In genomic region chr11:120354304-120355276, GRCm38 (mm10) we compare ENCODE assay signal across 8 mouse cellular contexts. TPM values are rescaled to one million over a fixed set of nuclear protein-coding genes. Genes with fewer than 3 reads are reported as not detected.
DNase-seq lines count a peak whose midpoint lies in the region; ATAC-seq and TF ChIP-seq lines count a peak whose summit lies in the region.

No protein-coding gene starts in this region.

- peaks cover 16% of the 10 kb centered on the region for H3K4me1 ChIP-seq in heart, adult 2 months (ENCODE audit: control insufficient read depth, insufficient read depth, low read length)
- peaks cover 20% of the 10 kb centered on the region for H3K4me1 ChIP-seq in stomach, postnatal 0 days (replicated peaks; ENCODE audit: control insufficient read depth, insufficient read depth)
- H3K4me1 ChIP-seq in hindbrain, embryonic 14.5 days (replicated peaks; ENCODE audit: control insufficient read depth, insufficient read depth, low read length) = peaks cover 48% of the 10 kb centered on the region

- WGBS in heart, adult 2 months = 76% methylated on average over 17 of the region's 17 CpGs
- WGBS in stomach, postnatal 0 days = 79% methylated on average over 17 of the region's 17 CpGs
- WGBS in hindbrain, embryonic 14.5 days = 92% methylated on average over 17 of the region's 17 CpGs

- DNase-seq in heart, adult 2 months = peak in 1 of 2 experiments; percentile 25
- no peak for DNase-seq in heart, postnatal 10 days
- peak; percentile 5 for DNase-seq in right cerebral cortex, postnatal 14 days
- no peak for DNase-seq in right cerebral cortex, adult 18-20 months
- DNase-seq in gastrocnemius, postnatal 4 days (ENCODE audit: low spot score in 2 of 2) = peak; percentile 5 to 13
- DNase-seq in stomach, postnatal 0 days (ENCODE audit: low spot score) = peak; percentile 44
- DNase-seq in ovary, adult 18-20 months (ENCODE audit: low spot score) = no peak
- no peak for DNase-seq in hindbrain, embryonic 14.5 days (ENCODE audit: low spot score)

- H3K4me2 ChIP-seq in stomach, postnatal 0 days (replicated peaks; ENCODE audit: low read depth) = no peak overlapping the region
- H3K4me2 ChIP-seq in hindbrain, embryonic 14.5 days (replicated peaks) = no peak overlapping the region

- no peaks in the 10 kb centered on the region for H3K79me2 ChIP-seq in heart, adult 2 months (replicated peaks; ENCODE audit: control insufficient read depth, insufficient read depth, low read length)

- no peak for TF ChIP-seq EP300 in heart, adult 2 months (IDR thresholded peaks at IDR 0.05; ENCODE audit: insufficient read depth, low read depth, low read length)
- no peak for TF ChIP-seq EP300 in stomach, postnatal 0 days (optimal IDR thresholded peaks at IDR 0.05)

- H3K27me3 ChIP-seq in heart, adult 2 months (ENCODE audit: control insufficient read depth, insufficient read depth, low read length) = no peaks in the 10 kb centered on the region
- no peaks in the 10 kb centered on the region for H3K27me3 ChIP-seq in stomach, postnatal 0 days (ENCODE audit: control insufficient read depth, insufficient read depth, low read length)
- H3K27me3 ChIP-seq in hindbrain, embryonic 14.5 days (ENCODE audit: control insufficient read depth, insufficient read depth, low read length) = no peaks in the 10 kb centered on the region

- no peak for TF ChIP-seq POLR2A in heart, adult 2 months (IDR thresholded peaks at IDR 0.05; ENCODE audit: insufficient read depth, low read depth, low read length)

- H3K4me3 ChIP-seq in heart, adult 2 months = no peak overlapping the region
- no peak overlapping the region for H3K4me3 ChIP-seq in stomach, postnatal 0 days (ENCODE audit: low read depth, low read length)
- H3K4me3 ChIP-seq in hindbrain, embryonic 14.5 days (replicated peaks; ENCODE audit: low read length) = no peak overlapping the region

- H3K9me3 ChIP-seq in stomach, postnatal 0 days (ENCODE audit: control insufficient read depth, low read length) = no peaks in the 10 kb centered on the region
- H3K9me3 ChIP-seq in hindbrain, embryonic 14.5 days (ENCODE audit: control insufficient read depth, low read length) = no peaks in the 10 kb centered on the region

- no peak overlapping the region for H3K9ac ChIP-seq in heart, adult 2 months (ENCODE audit: low read depth, low read length)
- H3K9ac ChIP-seq in stomach, postnatal 0 days (ENCODE audit: low read length) = no peak overlapping the region
- H3K9ac ChIP-seq in hindbrain, embryonic 14.5 days = no peak overlapping the region

- no peak for ATAC-seq in stomach, postnatal 0 days (ENCODE audit: low FRiP score, low TSS enrichment)
- ATAC-seq in hindbrain, embryonic 14.5 days (ENCODE audit: low FRiP score) = no peak

- no peak for TF ChIP-seq CTCF in heart, adult 2 months (IDR thresholded peaks at IDR 0.05)
- no peak for TF ChIP-seq CTCF in stomach, postnatal 0 days (IDR thresholded peaks at IDR 0.05; ENCODE audit: low read depth)

- H3K36me3 ChIP-seq in heart, adult 2 months (ENCODE audit: control insufficient read depth, insufficient read depth, low read length) = no peaks in the 10 kb centered on the region
- H3K36me3 ChIP-seq in stomach, postnatal 0 days (ENCODE audit: control insufficient read depth, insufficient read depth, low read length) = no peaks in the 10 kb centered on the region
- H3K36me3 ChIP-seq in hindbrain, embryonic 14.5 days (replicated peaks; ENCODE audit: control insufficient read depth, insufficient read depth) = no peaks in the 10 kb centered on the region

- intact Hi-C loops in heart, adult 2 months (cut with DNase I) = loop anchor here (2.0 to 5.0 kb wide), 2 partner anchors 14 to 167 kb away; no protein-coding TSS in a partner anchor
- intact Hi-C loops in heart, postnatal 10 days (cut with DNase I) = loop anchor here (5.0 kb wide), 1 partner anchor 33 kb away; no protein-coding TSS in a partner anchor

- H3K27ac ChIP-seq in heart, adult 2 months = peak overlapping the region; percentile 9; the same call in 1 of the 2 replicates
- peak overlapping the region; percentile 100 for H3K27ac ChIP-seq in stomach, postnatal 0 days (replicated peaks)
- H3K27ac ChIP-seq in hindbrain, embryonic 14.5 days = no peak overlapping the region

RNA-seq across cellular contexts. Expression of gene Actg1, which starts 6.2 kb away (rescaled TPM):
- 100 to 1,000 TPM; 222 to 321 TPM for total RNA-seq in heart, adult 2 months (2021)
- polyA plus RNA-seq in heart, adult 2 months (2012; rRNA removed) = 510 and 694 TPM in 2 replicates
- 100 to 1,000 TPM; 691 to 703 TPM for total RNA-seq in heart, postnatal 10 days (2021)
- total RNA-seq in gastrocnemius, postnatal 4 days (2021) = 100 to 1,000 TPM; 861 to 883 TPM
- polyA plus RNA-seq in stomach, postnatal 0 days (2015; fragmentation: Nextera tagmentation; extraction: Ambion mirVana) = 2,268 and 2,377 TPM in 2 replicates
- 4,053 and 4,080 TPM in 2 replicates for polyA plus RNA-seq in hindbrain, embryonic 14.5 days (2014; fragmentation: Nextera tagmentation; extraction: Ambion mirVana)

RNA-seq across cellular contexts. Expression of gene Fscn2, which starts 6.7 kb away (rescaled TPM):
- not detected for total RNA-seq in heart, adult 2 months (2021)
- polyA plus RNA-seq in heart, adult 2 months (2012; rRNA removed) = 0.15 and 0.21 TPM in 2 replicates
- total RNA-seq in heart, postnatal 10 days (2021) = not detected
- total RNA-seq in gastrocnemius, postnatal 4 days (2021) = under 1 TPM; 0.52 to 0.98 TPM
- 0.41 and 0.47 TPM in 2 replicates for polyA plus RNA-seq in stomach, postnatal 0 days (2015; fragmentation: Nextera tagmentation; extraction: Ambion mirVana)
- polyA plus RNA-seq in hindbrain, embryonic 14.5 days (2014; fragmentation: Nextera tagmentation; extraction: Ambion mirVana) = 1.6 and 2.2 TPM in 2 replicates

RNA-seq across cellular contexts. Expression of gene Faap100, which starts 24.0 kb away (rescaled TPM):
- 10 to 100 TPM; 13.0 to 13.4 TPM for total RNA-seq in heart, adult 2 months (2021)
- polyA plus RNA-seq in heart, adult 2 months (2012; rRNA removed) = 25.8 and 27.3 TPM in 2 replicates
- 10 to 100 TPM; 21.3 to 24.3 TPM for total RNA-seq in heart, postnatal 10 days (2021)
- 10 to 100 TPM; 16.7 to 16.9 TPM for total RNA-seq in gastrocnemius, postnatal 4 days (2021)
- polyA plus RNA-seq in stomach, postnatal 0 days (2015; fragmentation: Nextera tagmentation; extraction: Ambion mirVana) = 14.3 and 15.3 TPM in 2 replicates
- 85.6 and 90.1 TPM in 2 replicates for polyA plus RNA-seq in hindbrain, embryonic 14.5 days (2014; fragmentation: Nextera tagmentation; extraction: Ambion mirVana)

Comparison
In these comparisons a context has a peak if more than half of its experiments do, and no peak if none do; other contexts are left out.
1. DNase-seq: peak in right cerebral cortex, postnatal 14 days (single experiment), gastrocnemius, postnatal 4 days (2 of 2) and stomach, postnatal 0 days (single experiment); none in heart, postnatal 10 days (0 of 2), right cerebral cortex, adult 18-20 months (single experiment), ovary, adult 18-20 months (single experiment) and hindbrain, embryonic 14.5 days (single experiment).